Mouse (Mus musculus): ENCODE measurements around the gene Hopx. TPM values are rescaled to one million over a fixed set of nuclear protein-coding genes. Genes with fewer than 3 reads are reported as not detected.

Hopx gene
- polyA plus RNA-seq, 1 experiment from 2014 or later, result 26.6 TPM

DNA sequence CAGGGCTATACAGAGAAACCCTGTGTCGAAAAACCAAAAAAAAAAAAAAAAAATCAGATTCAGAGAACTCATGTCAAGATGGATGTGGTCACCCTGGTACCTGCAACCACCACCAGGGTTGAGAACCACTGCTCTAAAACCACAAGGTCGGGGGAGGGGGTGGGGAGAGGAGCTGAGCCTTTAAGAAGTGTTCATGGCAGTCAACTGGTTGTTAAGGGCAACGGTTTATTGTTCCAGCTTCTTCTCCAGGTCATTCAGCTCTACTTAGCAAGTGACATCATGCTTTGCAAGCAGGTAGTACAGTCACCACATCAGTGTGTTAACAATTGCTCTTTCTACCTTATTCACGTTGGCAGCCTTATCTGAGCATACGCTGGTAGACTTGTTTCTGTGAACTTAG lies 29.7 kb upstream of the Hopx start:
- TF ChIP-seq CTCF (IDR thresholded peaks at IDR 0.05; ENCODE audit: low read depth), result no peak
- TF ChIP-seq EP300 (optimal IDR thresholded peaks at IDR 0.05), result no peak
- Histone ChIP-seq H3K27ac (replicated peaks) (no peak overlapping the region), H3K4me2 (replicated peaks; ENCODE audit: low read depth) (no peak overlapping the region), H3K4me3 (ENCODE audit: low read depth, low read length) (no peak overlapping the region), H3K4me1 (replicated peaks; ENCODE audit: control insufficient read depth, insufficient read depth) (no peaks in the 10 kb centered on the region), H3K9me3 (ENCODE audit: control insufficient read depth, low read length) (no peaks in the 10 kb centered on the region), H3K36me3 (ENCODE audit: control insufficient read depth, insufficient read depth, low read length) (no peaks in the 10 kb centered on the region), H3K9ac (ENCODE audit: low read length) (no peak overlapping the region), H3K27me3 (ENCODE audit: control insufficient read depth, insufficient read depth, low read length) (no peaks in the 10 kb centered on the region)
- 65% methylated on average over 5 of the region's 5 CpGs for WGBS
- ATAC-seq (ENCODE audit: low FRiP score, low TSS enrichment) (peak; percentile 80), DNase-seq (ENCODE audit: low spot score) (no peak)

DNA sequence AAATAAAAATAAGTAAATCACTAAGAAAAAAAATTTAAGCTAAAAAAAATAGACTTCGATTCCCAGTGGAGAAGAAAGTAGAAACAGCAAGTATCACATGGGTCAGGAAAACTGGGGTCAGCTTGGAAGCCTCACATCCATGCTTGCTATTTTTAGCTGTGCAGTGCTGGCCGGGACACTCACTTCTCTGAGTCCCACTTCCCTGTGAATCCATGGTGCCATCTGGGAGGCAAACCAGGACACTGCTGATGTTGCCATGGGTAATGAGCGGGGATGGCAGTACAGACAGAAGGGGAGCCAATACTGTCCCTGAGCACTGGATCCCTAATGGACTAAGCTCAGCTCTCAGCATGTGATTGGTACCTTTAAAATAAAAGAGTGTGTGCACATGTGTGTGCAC lies 28.2 kb upstream of the Hopx start:
- 71% methylated on average over 3 of the region's 3 CpGs for WGBS
- ATAC-seq (ENCODE audit: low FRiP score, low TSS enrichment) (no peak), DNase-seq (ENCODE audit: low spot score) (no peak)
- no peaks in the 10 kb centered on the region for H3K36me3 ChIP-seq (ENCODE audit: control insufficient read depth, insufficient read depth, low read length)
- H3K4me3 ChIP-seq (ENCODE audit: low read depth, low read length), result no peak overlapping the region
- H3K4me2 ChIP-seq (replicated peaks; ENCODE audit: low read depth), result no peak overlapping the region
- no peaks in the 10 kb centered on the region for H3K9me3 ChIP-seq (ENCODE audit: control insufficient read depth, low read length)
- H3K9ac ChIP-seq (ENCODE audit: low read length), result no peak overlapping the region
- no peaks in the 10 kb centered on the region for H3K27me3 ChIP-seq (ENCODE audit: control insufficient read depth, insufficient read depth, low read length)
- H3K4me1 ChIP-seq (replicated peaks; ENCODE audit: control insufficient read depth, insufficient read depth), result no peaks in the 10 kb centered on the region
- no peak overlapping the region for H3K27ac ChIP-seq (replicated peaks)
- TF ChIP-seq CTCF (IDR thresholded peaks at IDR 0.05; ENCODE audit: low read depth) (no peak), EP300 (optimal IDR thresholded peaks at IDR 0.05) (no peak)

DNA sequence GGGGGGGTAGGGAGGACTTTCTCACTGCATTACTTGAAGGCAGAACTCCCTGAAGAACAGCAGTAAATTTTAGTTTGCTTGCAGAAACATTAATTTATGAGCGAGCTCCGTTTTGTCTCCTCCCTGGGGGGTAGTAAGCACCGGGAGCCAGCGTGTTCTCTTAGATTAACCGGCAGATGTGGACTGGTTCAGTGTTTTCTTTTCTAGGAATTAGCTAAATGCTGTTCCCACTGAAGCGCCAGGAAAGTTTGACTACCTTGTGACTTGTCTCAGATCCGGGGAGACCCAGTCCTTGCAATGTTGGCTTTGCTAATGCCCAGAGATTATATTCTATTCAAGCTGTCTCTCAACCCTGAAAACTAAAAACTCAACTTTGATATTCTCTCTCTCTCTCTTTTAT lies 26.4 kb upstream of the Hopx start:
- TF ChIP-seq EP300 (optimal IDR thresholded peaks at IDR 0.05), result no peak
- no peak for TF ChIP-seq CTCF (IDR thresholded peaks at IDR 0.05; ENCODE audit: low read depth)
- ATAC-seq (ENCODE audit: low FRiP score, low TSS enrichment) (no peak), DNase-seq (ENCODE audit: low spot score) (no peak)
- no peak overlapping the region for H3K4me3 ChIP-seq (ENCODE audit: low read depth, low read length)
- no peak overlapping the region for H3K27ac ChIP-seq (replicated peaks)
- WGBS, result 47% methylated on average over 7 of the region's 7 CpGs
- 0 out of 2 replicates have a peak, but pooled peaks cover 3% of the 10 kb centered on the region for H3K4me1 ChIP-seq (replicated peaks; ENCODE audit: control insufficient read depth, insufficient read depth)
- H3K36me3 ChIP-seq (ENCODE audit: control insufficient read depth, insufficient read depth, low read length), result no peaks in the 10 kb centered on the region
- H3K9ac ChIP-seq (ENCODE audit: low read length), result no peak overlapping the region
- H3K4me2 ChIP-seq (replicated peaks; ENCODE audit: low read depth), result no peak overlapping the region
- no peaks in the 10 kb centered on the region for H3K27me3 ChIP-seq (ENCODE audit: control insufficient read depth, insufficient read depth, low read length)
- no peaks in the 10 kb centered on the region for H3K9me3 ChIP-seq (ENCODE audit: control insufficient read depth, low read length)

DNA sequence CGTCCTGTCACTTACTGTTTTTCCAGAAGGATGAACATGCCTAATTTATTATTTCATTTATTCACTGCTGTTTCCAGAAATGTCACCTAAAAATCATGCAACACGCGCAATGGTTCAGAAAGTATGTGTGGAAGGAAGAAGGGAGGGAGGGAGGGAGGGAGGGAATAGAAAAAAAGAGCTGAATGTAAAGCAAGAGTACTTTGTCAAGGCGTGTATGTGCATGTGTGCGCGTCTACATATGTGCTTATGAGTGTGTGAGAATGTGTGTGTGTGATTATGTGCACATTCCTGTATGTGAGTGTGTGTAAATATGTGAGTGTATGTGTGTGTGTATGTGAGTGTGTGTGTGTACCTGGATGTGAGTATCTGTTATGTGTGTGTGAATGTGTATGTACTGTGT lies 25.9 kb upstream of the Hopx start:
- WGBS, result 86% methylated on average over 6 of the region's 6 CpGs

DNA sequence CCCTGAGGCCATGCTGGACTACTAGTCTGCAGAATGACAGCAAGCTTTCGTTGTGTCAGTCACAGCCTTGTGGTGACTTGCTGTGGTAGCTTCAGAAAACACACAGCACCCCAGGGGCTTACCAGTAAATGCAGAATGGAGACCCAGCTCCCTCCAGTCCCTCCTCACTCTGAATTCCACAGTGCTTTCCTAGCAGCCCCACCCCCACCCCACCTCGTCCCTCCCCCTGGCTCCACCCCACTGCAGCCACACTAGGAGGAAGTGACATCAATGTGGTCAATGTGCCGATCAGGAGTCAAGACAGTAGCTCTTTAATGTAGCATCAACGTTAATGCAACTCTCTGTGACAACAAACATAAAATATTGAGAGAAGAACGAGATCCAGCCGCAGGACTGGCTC lies 25.2 kb upstream of the Hopx start:
- Histone ChIP-seq H3K4me1 (replicated peaks; ENCODE audit: control insufficient read depth, insufficient read depth) (0 out of 2 replicates have a peak, but pooled peaks cover 3% of the 10 kb centered on the region), H3K9me3 (ENCODE audit: control insufficient read depth, low read length) (no peaks in the 10 kb centered on the region), H3K27ac (replicated peaks) (no peak overlapping the region), H3K9ac (ENCODE audit: low read length) (no peak overlapping the region), H3K4me3 (ENCODE audit: low read depth, low read length) (no peak overlapping the region), H3K36me3 (ENCODE audit: control insufficient read depth, insufficient read depth, low read length) (no peaks in the 10 kb centered on the region), H3K4me2 (replicated peaks; ENCODE audit: low read depth) (no peak overlapping the region), H3K27me3 (ENCODE audit: control insufficient read depth, insufficient read depth, low read length) (no peaks in the 10 kb centered on the region)
- whole genome bisulfite sequencing, result 43% methylated on average over 6 of the region's 6 CpGs
- no peak for ATAC-seq (ENCODE audit: low FRiP score, low TSS enrichment)
- no peak for DNase-seq (ENCODE audit: low spot score)
- TF ChIP-seq EP300 (optimal IDR thresholded peaks at IDR 0.05) (no peak), CTCF (IDR thresholded peaks at IDR 0.05; ENCODE audit: low read depth) (no peak)

More for the DNA sequence above, 25.9 kb upstream of the Hopx start:
- H3K4me2 ChIP-seq (replicated peaks; ENCODE audit: low read depth), result no peak overlapping the region
- H3K27ac ChIP-seq (replicated peaks), result no peak overlapping the region
- no peak for DNase-seq (ENCODE audit: low spot score)
- H3K4me3 ChIP-seq (ENCODE audit: low read depth, low read length), result no peak overlapping the region
- TF ChIP-seq CTCF (IDR thresholded peaks at IDR 0.05; ENCODE audit: low read depth), result no peak
- H3K27me3 ChIP-seq (ENCODE audit: control insufficient read depth, insufficient read depth, low read length), result no peaks in the 10 kb centered on the region
- H3K9ac ChIP-seq (ENCODE audit: low read length), result no peak overlapping the region
- ATAC-seq (ENCODE audit: low FRiP score, low TSS enrichment), result no peak
- no peaks in the 10 kb centered on the region for H3K36me3 ChIP-seq (ENCODE audit: control insufficient read depth, insufficient read depth, low read length)
- 0 out of 2 replicates have a peak, but pooled peaks cover 3% of the 10 kb centered on the region for H3K4me1 ChIP-seq (replicated peaks; ENCODE audit: control insufficient read depth, insufficient read depth)
- H3K9me3 ChIP-seq (ENCODE audit: control insufficient read depth, low read length), result no peaks in the 10 kb centered on the region

DNA sequence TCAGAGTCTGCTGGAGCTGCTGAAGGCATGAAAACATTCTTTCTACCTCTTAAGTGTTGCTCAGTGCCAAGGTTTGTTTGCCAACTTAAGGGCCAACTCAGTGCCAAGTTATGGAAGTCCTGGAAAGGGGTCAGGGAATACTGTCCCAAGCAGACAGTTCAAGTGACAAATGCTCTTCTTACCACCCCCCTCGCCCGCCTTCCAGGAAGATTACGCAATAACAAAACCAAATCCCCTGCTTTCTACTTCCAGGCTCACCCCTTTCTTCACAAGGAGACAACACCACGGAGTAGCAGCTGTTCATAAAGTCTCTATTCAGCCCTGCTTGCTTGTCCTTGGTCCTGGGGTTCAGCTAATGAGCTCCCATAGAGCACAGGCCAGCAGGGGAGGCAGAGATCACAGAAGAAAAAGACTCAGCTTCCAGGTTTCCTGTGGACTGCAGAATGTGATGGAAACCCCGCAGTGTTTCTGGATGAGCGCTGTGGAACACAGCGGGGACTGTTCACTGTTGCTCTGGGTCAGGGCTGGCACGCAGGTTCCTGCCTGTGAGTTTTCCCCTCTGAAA lies 22.9 kb upstream of the Hopx start:
- TF ChIP-seq EP300 (optimal IDR thresholded peaks at IDR 0.05) (no peak), CTCF (IDR thresholded peaks at IDR 0.05; ENCODE audit: low read depth) (peak; percentile 15; the same call in 1 of the 2 replicates)
- Histone ChIP-seq H3K4me3 (ENCODE audit: low read depth, low read length) (no peak overlapping the region), H3K9me3 (ENCODE audit: control insufficient read depth, low read length) (no peaks in the 10 kb centered on the region), H3K4me1 (replicated peaks; ENCODE audit: control insufficient read depth, insufficient read depth) (0 out of 2 replicates have a peak, but pooled peaks cover 3% of the 10 kb centered on the region), H3K9ac (ENCODE audit: low read length) (no peak overlapping the region), H3K27me3 (ENCODE audit: control insufficient read depth, insufficient read depth, low read length) (no peaks in the 10 kb centered on the region), H3K27ac (replicated peaks) (peak overlapping the region; percentile 45; the same call in 1 of the 2 replicates), H3K36me3 (ENCODE audit: control insufficient read depth, insufficient read depth, low read length) (no peaks in the 10 kb centered on the region), H3K4me2 (replicated peaks; ENCODE audit: low read depth) (no peak overlapping the region)
- DNase-seq (ENCODE audit: low spot score), result no peak
- 0 out of 2 replicates have a peak, but pooled peaks have one; percentile 22 for ATAC-seq (ENCODE audit: low FRiP score, low TSS enrichment)
- WGBS, result 49% methylated on average over 8 of the region's 8 CpGs

Data from stomach, postnatal 0 days (tissue).